Mouse (Mus musculus) megakaryocyte, embryonic 14.5 days (primary cell): ENCODE results near the gene Smtn.

Source experiments
- FLI1 ChIP-seq: IDR thresholded peaks from 2 replicates; pipeline ENCODE4 v1.6.1; 2012; ENCODE audit warnings: low read length, inconsistent platforms, mixed read lengths
- GATA1 ChIP-seq: IDR thresholded peaks from 3 replicates; pipeline ENCODE4 v1.6.1; 2012; ENCODE audit warnings: mixed read lengths, low read length, inconsistent platforms, borderline replicate concordance

GRCm38 (mm10) chr11:3514529-3515054, 25.8 kb downstream of the Smtn start, which contains the start of gene Selenom:
- TF ChIP-seq GATA1: no peak
- no peak for TF ChIP-seq FLI1
